Mouse (Mus musculus) midbrain, embryonic 11.5 days (tissue): ENCODE measurements around the gene Mtrf1. TPM values are rescaled to one million over a fixed set of nuclear protein-coding genes. Genes with fewer than 3 reads are reported as not detected.
A peak's percentile ranks its signal among the peaks of the same experiment; 100 is the strongest.

ENCODE experiments used
- ATAC-seq: fragments of 200-750 bp; cut with Nextera tagmentation; 2 replicates; pipeline ENCODE4 v1.8.0; 2017; ENCODE audit warnings: moderate TSS enrichment, moderate library complexity; ENCODE audit not compliant: low FRiP score
- DNase-seq: peaks from one replicate; pipeline ENCODE4 v3.0.0; 2015; ENCODE audit warnings: low spot score; ENCODE audit errors: missing footprints
- H3K27ac ChIP-seq: fragments of 300-500 bp; sonication (generic); 2 replicates; pipeline ENCODE4 v1.5.1; 2014; ENCODE audit warnings: low read depth, low read length
- H3K27me3 ChIP-seq: fragments of 300-500 bp; sonication (generic); 2 replicates; pipeline ENCODE4 v1.6.1; 2014; ENCODE audit warnings: mild to moderate bottlenecking, low read length, moderate library complexity, mixed read lengths; ENCODE audit not compliant: control insufficient read depth, insufficient read depth
- H3K36me3 ChIP-seq: fragments of 300-500 bp; sonication (generic); 2 replicates; pipeline ENCODE4 v1.6.1; 2014; ENCODE audit warnings: mild to moderate bottlenecking, low read length, moderate library complexity, mixed read lengths; ENCODE audit not compliant: control insufficient read depth, insufficient read depth
- H3K4me1 ChIP-seq: fragments of 300-500 bp; sonication (generic); 2 replicates; pipeline ENCODE4 v1.6.1; 2014; ENCODE audit warnings: low read length; ENCODE audit not compliant: control insufficient read depth, insufficient read depth
- H3K4me2 ChIP-seq: fragments of 300-500 bp; sonication (generic); 2 replicates; pipeline ENCODE4 v1.6.1; 2014; ENCODE audit warnings: mild to moderate bottlenecking, moderate library complexity
- H3K4me3 ChIP-seq: fragments of 300-500 bp; sonication (generic); 2 replicates; pipeline ENCODE4 v1.5.1; 2014; ENCODE audit warnings: low read depth, low read length
- H3K9ac ChIP-seq: fragments of 300-500 bp; sonication (generic); 2 replicates; pipeline ENCODE4 v1.6.1; 2014; ENCODE audit warnings: low read length
- H3K9me3 ChIP-seq: fragments of 300-500 bp; sonication (generic); 2 replicates; pipeline ENCODE4 v1.6.1; 2016; ENCODE audit warnings: low read length; ENCODE audit not compliant: control insufficient read depth
- WGBS: fragments of 180-500 bp; shearing (Covaris S2); extraction: QIAGEN DNeasy Blood & Tissue Kit; methylation state at CpG from one replicate; pipeline ENCODE4 v1.1.7; 2014; 5-methylcytosine and 5-hydroxymethylcytosine counted together
- polyA plus RNA-seq: library from polyadenylated mRNA; unstranded; fragments of >200 nt; fragmentation: Nextera tagmentation; extraction: Ambion mirVana; gene quantifications from 2 replicates; pipeline ENCODE4 v1.2.1, GENCODE M21; 2014

Gene Mtrf1
- 10.2 and 10.5 TPM in 2 replicates for polyA plus RNA-seq

- Histone ChIP-seq H3K27ac (peak within 1 kb of the TSS; percentile 65), H3K4me1 (no peaks in the 10 kb centered on the region), H3K9ac (peak within 1 kb of the TSS; percentile 82), H3K9me3 (no peaks in the 10 kb centered on the region), H3K4me2 (peak within 1 kb of the TSS; percentile 49), H3K27me3 (no peaks in the 10 kb centered on the region), H3K36me3 (no peaks in the 10 kb centered on the region), H3K4me3 (peak within 1 kb of the TSS; percentile 62)
- WGBS = 22% methylated on average over 23 of the region's 23 CpGs
- DNase-seq = peak; percentile 98
- ATAC-seq = peak; percentile 88
Observed at GRCm38 (mm10) chr14:79397321-79398122, at the start of gene Mtrf1. TSS of gene Mtrf1 (plus strand) at chr14:79397772.

- Histone ChIP-seq H3K36me3 (peaks cover 5% of the 10 kb centered on the region; the same call in 1 of the 2 replicates), H3K9me3 (no peaks in the 10 kb centered on the region), H3K9ac (no peak overlapping the region), H3K4me3 (no peak overlapping the region), H3K4me1 (no peaks in the 10 kb centered on the region), H3K4me2 (no peak overlapping the region), H3K27ac (no peak overlapping the region), H3K27me3 (no peaks in the 10 kb centered on the region)
- DNase-seq (no peak), ATAC-seq (no peak)
- WGBS = 93% methylated on average over 2 of the region's 2 CpGs
Observed at GRCm38 (mm10) chr14:79358055-79358454, 39.5 kb upstream of the Mtrf1 start.

DNA sequence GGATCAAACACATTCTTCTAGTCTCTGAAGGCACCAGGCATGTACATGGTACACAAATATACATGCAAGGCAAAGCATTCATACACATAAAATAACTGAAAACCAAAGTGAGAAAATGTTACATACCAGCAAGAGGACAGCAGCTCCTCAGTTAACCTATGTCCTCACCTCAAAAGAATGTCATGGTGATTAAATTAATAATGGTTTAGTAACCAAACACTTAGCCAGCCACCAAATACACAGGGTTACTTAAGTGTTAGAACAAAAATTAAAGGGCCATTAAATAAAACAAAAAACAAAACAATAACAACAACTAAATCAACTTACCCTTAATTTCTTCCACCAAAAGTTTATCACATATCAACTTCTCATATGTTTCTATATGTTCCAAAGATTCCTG, 20.5 kb upstream of the Mtrf1 start:
- H3K27ac ChIP-seq = no peak overlapping the region
- no peak overlapping the region for H3K9ac ChIP-seq
- H3K36me3 ChIP-seq = peaks cover 2% of the 10 kb centered on the region; the same call in 1 of the 2 replicates
- H3K27me3 ChIP-seq = no peaks in the 10 kb centered on the region
- ATAC-seq = no peak
- H3K4me1 ChIP-seq = no peaks in the 10 kb centered on the region
- no peak for DNase-seq
- no peak overlapping the region for H3K4me3 ChIP-seq
- H3K4me2 ChIP-seq = no peak overlapping the region
- no peaks in the 10 kb centered on the region for H3K9me3 ChIP-seq

GRCm38 (mm10) chr14:79383120-79383519, 14.5 kb upstream of the Mtrf1 start:
- Histone ChIP-seq H3K4me3 (no peak overlapping the region), H3K9ac (no peak overlapping the region), H3K27ac (no peak overlapping the region), H3K9me3 (no peaks in the 10 kb centered on the region), H3K4me1 (no peaks in the 10 kb centered on the region), H3K4me2 (no peak overlapping the region), H3K36me3 (no peaks in the 10 kb centered on the region; the same call in 1 of the 2 replicates), H3K27me3 (no peaks in the 10 kb centered on the region)
- 94% methylated on average over 7 of the region's 7 CpGs for WGBS
- DNase-seq (no peak), ATAC-seq (no peak)

- Histone ChIP-seq H3K36me3 (no peaks in the 10 kb centered on the region), H3K9me3 (no peaks in the 10 kb centered on the region), H3K27ac (no peak overlapping the region), H3K4me1 (peaks cover 8% of the 10 kb centered on the region; the same call in 1 of the 2 replicates), H3K4me3 (no peak overlapping the region), H3K9ac (no peak overlapping the region), H3K27me3 (no peaks in the 10 kb centered on the region), H3K4me2 (no peak overlapping the region)
- ATAC-seq (no peak), DNase-seq (no peak)
- WGBS = 90% methylated on average over 3 of the region's 3 CpGs
Observed at GRCm38 (mm10) chr14:79388304-79388703, 9.3 kb upstream of the Mtrf1 start.

DNA sequence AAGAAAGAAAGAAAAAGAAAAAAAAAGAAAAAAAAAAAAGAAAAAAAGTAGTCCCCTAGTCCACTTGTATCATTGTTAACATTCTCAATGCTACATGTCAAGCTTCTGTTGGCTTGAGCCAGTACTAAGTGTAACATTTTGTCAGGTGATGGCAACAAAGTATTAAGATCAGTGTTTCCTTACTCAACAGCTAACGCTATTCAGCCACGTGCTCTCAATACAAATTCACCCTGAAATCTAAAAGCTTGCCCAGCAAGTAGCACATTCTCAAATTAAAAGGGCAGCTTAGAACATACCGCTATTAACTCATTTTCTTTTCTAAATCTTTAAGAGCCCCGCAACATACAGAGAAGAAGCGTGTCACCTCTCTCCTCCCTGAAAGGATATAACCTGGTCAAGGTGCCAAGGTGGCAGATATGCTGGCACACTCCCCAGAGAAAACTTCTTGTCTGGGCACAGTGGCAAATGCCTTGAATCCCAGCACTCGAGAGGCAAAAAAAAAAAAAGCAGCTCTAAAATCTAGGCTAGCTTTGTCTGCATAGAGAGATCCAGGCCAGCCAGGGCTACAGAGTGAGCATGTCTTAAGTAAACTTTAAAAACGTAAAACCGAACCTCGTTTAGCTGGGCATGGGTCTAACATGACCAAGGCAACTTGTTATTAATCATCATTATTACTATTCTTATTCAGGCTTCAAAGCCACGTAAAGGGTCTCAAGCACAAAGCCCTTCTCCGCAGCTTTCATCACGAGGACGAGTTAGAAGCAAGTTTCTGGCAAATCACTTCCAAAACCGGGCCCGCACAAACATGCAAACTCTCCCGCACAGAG, 7.9 kb upstream of the Mtrf1 start:
- Histone ChIP-seq H3K9ac (peak overlapping the region; percentile 87), H3K4me2 (peak overlapping the region; percentile 74), H3K9me3 (no peaks in the 10 kb centered on the region), H3K36me3 (no peaks in the 10 kb centered on the region), H3K4me3 (peak overlapping the region; percentile 79), H3K27ac (peak overlapping the region; percentile 94), H3K4me1 (peaks cover 8% of the 10 kb centered on the region; the same call in 1 of the 2 replicates), H3K27me3 (no peaks in the 10 kb centered on the region)
- WGBS = 3% methylated on average over 16 of the region's 16 CpGs
- DNase-seq (peak; percentile 89), ATAC-seq (no peak)

DNA sequence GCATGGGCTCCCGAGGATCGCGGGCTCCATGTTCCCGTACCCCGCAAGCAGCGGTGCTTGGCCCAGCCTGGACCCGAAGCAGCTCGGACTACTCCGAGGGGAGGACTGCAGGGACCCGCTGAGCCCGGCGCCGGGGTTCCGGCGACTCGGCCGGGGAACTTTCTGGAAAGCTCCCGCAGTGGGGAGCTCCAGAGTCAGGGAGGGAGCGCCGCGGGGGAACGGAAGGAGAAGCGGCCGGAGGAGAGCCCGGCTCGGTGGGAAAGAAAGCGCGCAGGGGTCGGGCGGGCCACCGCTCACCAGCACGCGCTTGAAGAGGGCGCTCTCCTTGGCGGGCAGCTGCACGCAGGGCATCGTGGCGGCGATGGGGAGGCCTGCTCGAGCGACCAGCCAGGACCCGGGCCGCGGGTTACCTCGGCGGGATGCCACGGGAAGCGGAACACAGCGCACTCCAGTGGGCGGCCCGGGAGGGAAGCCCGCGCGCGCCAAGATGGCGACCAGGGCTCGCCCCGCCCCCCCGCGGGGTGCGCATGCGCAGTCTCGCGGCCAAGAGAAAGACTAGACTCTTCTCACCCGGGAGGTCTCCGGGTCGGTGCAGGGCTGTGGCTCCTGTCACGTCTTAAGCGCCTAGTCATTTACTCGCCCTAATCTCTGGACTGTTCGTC, 7.2 kb upstream of the Mtrf1 start, which contains the start of gene Naa16:
Gene Naa16 (minus strand): TSS at position 514 of the 662 bp plus-strand sequence.
- Histone ChIP-seq H3K4me2 (peak within 1 kb of the TSS; percentile 74), H3K4me3 (peak within 1 kb of the TSS; percentile 79), H3K9ac (peak within 1 kb of the TSS; percentile 87), H3K27ac (peak within 1 kb of the TSS; percentile 94), H3K4me1 (peaks cover 8% of the 10 kb centered on the region; the same call in 1 of the 2 replicates), H3K27me3 (no peaks in the 10 kb centered on the region), H3K36me3 (no peaks in the 10 kb centered on the region), H3K9me3 (no peaks in the 10 kb centered on the region)
- ATAC-seq (peak; percentile 96), DNase-seq (peak; percentile 100)
- WGBS = under 1% methylated on average over 67 of the region's 71 CpGs

DNA sequence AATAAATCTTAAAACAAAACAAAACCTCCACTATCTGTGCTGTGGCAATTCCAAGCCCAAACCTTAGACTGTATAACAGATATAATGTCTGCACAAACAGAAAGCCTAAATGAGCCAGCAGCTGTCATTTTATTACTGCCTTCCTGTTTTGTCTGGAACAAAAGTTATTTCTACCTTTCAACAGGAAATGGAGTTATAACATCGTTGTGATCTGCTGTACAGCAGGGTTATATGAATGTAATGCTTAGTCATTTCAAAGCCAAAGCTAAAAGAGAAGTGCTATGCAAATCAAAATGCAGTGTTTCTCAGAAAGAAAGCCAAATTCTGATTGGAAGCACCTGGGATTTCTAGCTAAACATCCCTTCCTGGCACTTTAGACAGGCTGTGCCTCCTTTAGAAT, 4.3 kb upstream of the Mtrf1 start:
- H3K27me3 ChIP-seq = no peaks in the 10 kb centered on the region
- no peak overlapping the region for H3K9ac ChIP-seq
- 80% methylated on average over 1 of the region's 1 CpGs for WGBS
- H3K4me2 ChIP-seq = no peak overlapping the region
- peaks cover 8% of the 10 kb centered on the region; the same call in 1 of the 2 replicates for H3K4me1 ChIP-seq
- no peaks in the 10 kb centered on the region for H3K9me3 ChIP-seq
- no peak overlapping the region for H3K4me3 ChIP-seq
- ATAC-seq (no peak), DNase-seq (no peak)
- H3K27ac ChIP-seq = no peak overlapping the region
- no peaks in the 10 kb centered on the region for H3K36me3 ChIP-seq
